Mouse (Mus musculus) lung, embryonic 14.5 days (tissue): ENCODE measurements around the gene Gpha2. TPM values are rescaled to one million over a fixed set of nuclear protein-coding genes. Genes with fewer than 3 reads are reported as not detected.

ENCODE experiments used
- ATAC-seq: fragments of 200-750 bp; cut with Nextera tagmentation; 2 replicates; pipeline ENCODE4 v1.8.0; 2017; ENCODE audit warnings: mild to moderate bottlenecking, moderate TSS enrichment, moderate library complexity; ENCODE audit not compliant: insufficient read depth
- DNase-seq: peaks from one replicate; pipeline ENCODE4 v3.0.0-alpha.2; 2015
- H3K27ac ChIP-seq: fragments of 300-500 bp; sonication (generic); 2 replicates; pipeline ENCODE4 v1.5.1; 2014; ENCODE audit warnings: low read depth, mild to moderate bottlenecking, moderate library complexity
- H3K27me3 ChIP-seq: fragments of 300-500 bp; sonication (generic); 2 replicates; pipeline ENCODE4 v1.6.1; 2014; ENCODE audit warnings: low read length, control low read depth; ENCODE audit not compliant: insufficient read depth
- H3K36me3 ChIP-seq: fragments of 300-500 bp; sonication (generic); 2 replicates; pipeline ENCODE4 v1.6.1; 2014; ENCODE audit warnings: control low read depth; ENCODE audit not compliant: insufficient read depth
- H3K4me1 ChIP-seq: fragments of 300-500 bp; sonication (generic); 2 replicates; pipeline ENCODE4 v1.6.1; 2014; ENCODE audit warnings: antibody characterized with exemption, control low read depth; ENCODE audit not compliant: insufficient read depth
- H3K4me2 ChIP-seq: fragments of 300-500 bp; sonication (generic); 2 replicates; pipeline ENCODE4 v1.6.1; 2014; ENCODE audit warnings: mild to moderate bottlenecking
- H3K4me3 ChIP-seq: fragments of 300-500 bp; sonication (generic); 2 replicates; pipeline ENCODE4 v1.5.1; 2014; ENCODE audit warnings: low read depth, low read length
- H3K9ac ChIP-seq: fragments of 300-500 bp; sonication (generic); 2 replicates; pipeline ENCODE4 v1.6.1; 2014
- H3K9me3 ChIP-seq: fragments of 300-500 bp; sonication (generic); 2 replicates; pipeline ENCODE4 v1.6.1; 2016; ENCODE audit warnings: low read depth, low read length, control low read depth
- CTCF ChIP-seq: IDR thresholded peaks from 2 replicates; pipeline ENCODE4 v1.5.1; 2016; ENCODE audit warnings: antibody characterized with exemption, low read depth
- WGBS: fragments of 180-500 bp; shearing (Covaris S2); extraction: QIAGEN DNeasy Blood & Tissue Kit; methylation state at CpG from one replicate; pipeline ENCODE4 v1.1.7; 2014; 5-methylcytosine and 5-hydroxymethylcytosine counted together
- polyA plus RNA-seq: library from polyadenylated mRNA; unstranded; fragments of >200 nt; fragmentation: Nextera tagmentation; extraction: Ambion mirVana; gene quantifications from 2 replicates; pipeline ENCODE4 v1.2.1, GENCODE M21; 2014

The Gpha2 gene
- polyA plus RNA-seq, 1 experiment from 2014 or later, result 0.54 TPM

- Histone ChIP-seq H3K4me3 (no peak overlapping the region), H3K4me2 (no peak overlapping the region), H3K4me1 (no peaks in the 10 kb centered on the region), H3K27ac (no peak overlapping the region), H3K36me3 (peaks cover 14% of the 10 kb centered on the region), H3K27me3 (no peaks in the 10 kb centered on the region), H3K9me3 (no peaks in the 10 kb centered on the region), H3K9ac (no peak overlapping the region)
- ATAC-seq (no peak), DNase-seq (no peak)
- TF ChIP-seq CTCF, result peak; percentile 34
- 57% methylated on average over 6 of the region's 6 CpGs for WGBS
Observed at GRCm38 (mm10) chr19:6265727-6266182, 39.6 kb downstream of the Gpha2 start.

GRCm38 (mm10) chr19:6267306-6268169 is 41.4 kb downstream of the Gpha2 start:
- WGBS, result 44% methylated on average over 11 of the region's 11 CpGs
- DNase-seq, result peak; percentile 22

GRCm38 (mm10) chr19:6268170-6268528 is 42.0 kb downstream of the Gpha2 start:
- Histone ChIP-seq H3K9me3 (no peaks in the 10 kb centered on the region), H3K9ac (no peak overlapping the region), H3K36me3 (no peaks in the 10 kb centered on the region), H3K4me1 (no peaks in the 10 kb centered on the region), H3K27me3 (no peaks in the 10 kb centered on the region), H3K4me2 (no peak overlapping the region), H3K4me3 (no peak overlapping the region), H3K27ac (no peak overlapping the region)
- peak; percentile 94 for DNase-seq
- peak; percentile 73; the same call in 1 of the 2 replicates for ATAC-seq
- TF ChIP-seq CTCF, result peak; percentile 94
- WGBS, result 15% methylated on average over 8 of the region's 8 CpGs

More at GRCm38 (mm10) chr19:6267306-6268169, 41.4 kb downstream of the Gpha2 start:
- H3K4me2 ChIP-seq, result no peak overlapping the region
- no peaks in the 10 kb centered on the region for H3K9me3 ChIP-seq
- no peak overlapping the region for H3K27ac ChIP-seq
- H3K4me1 ChIP-seq, result no peaks in the 10 kb centered on the region
- ATAC-seq, result no peak
- no peak overlapping the region for H3K9ac ChIP-seq
- TF ChIP-seq CTCF, result no peak
- no peaks in the 10 kb centered on the region for H3K27me3 ChIP-seq
- no peak overlapping the region for H3K4me3 ChIP-seq
- no peaks in the 10 kb centered on the region for H3K36me3 ChIP-seq

DNA sequence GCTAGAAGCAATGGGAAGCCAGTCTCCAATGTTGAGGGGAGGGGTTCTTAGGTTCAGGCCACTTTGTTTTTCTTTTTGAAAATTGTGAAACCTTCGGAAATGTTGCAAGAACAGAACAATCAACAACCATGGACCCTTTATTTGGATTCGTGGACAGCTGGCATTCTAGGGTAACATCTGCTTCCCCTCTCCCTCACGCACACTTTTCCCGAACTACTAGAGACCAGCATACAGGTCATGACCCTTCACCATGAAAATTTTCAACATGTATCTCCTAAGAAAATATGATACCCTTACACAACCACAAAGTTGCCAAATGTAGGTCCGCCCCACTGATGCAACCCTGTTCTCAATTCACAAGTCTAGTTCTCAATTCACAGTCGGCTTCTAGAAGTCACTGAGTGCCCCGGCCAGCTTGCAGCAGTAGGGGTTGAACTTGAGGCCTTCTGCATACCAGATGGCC is 42.5 kb downstream of the Gpha2 start:
- ATAC-seq, result no peak
- Histone ChIP-seq H3K27me3 (no peaks in the 10 kb centered on the region), H3K9me3 (no peaks in the 10 kb centered on the region), H3K27ac (no peak overlapping the region), H3K4me2 (no peak overlapping the region), H3K4me3 (no peak overlapping the region), H3K36me3 (no peaks in the 10 kb centered on the region), H3K4me1 (no peaks in the 10 kb centered on the region), H3K9ac (no peak overlapping the region)
- 74% methylated on average over 7 of the region's 7 CpGs for WGBS
- no peak for DNase-seq
- TF ChIP-seq CTCF, result no peak

GRCm38 (mm10) chr19:6269798-6270475 is 43.8 kb downstream of the Gpha2 start:
- 83% methylated on average over 8 of the region's 8 CpGs for WGBS
- ATAC-seq, result no peak
- no peaks in the 10 kb centered on the region for H3K4me1 ChIP-seq
- H3K4me3 ChIP-seq, result no peak overlapping the region
- no peak overlapping the region for H3K4me2 ChIP-seq
- no peak for DNase-seq
- H3K36me3 ChIP-seq, result no peaks in the 10 kb centered on the region
- no peaks in the 10 kb centered on the region for H3K27me3 ChIP-seq
- H3K9me3 ChIP-seq, result no peaks in the 10 kb centered on the region
- H3K9ac ChIP-seq, result no peak overlapping the region
- TF ChIP-seq CTCF, result no peak
- no peak overlapping the region for H3K27ac ChIP-seq

GRCm38 (mm10) chr19:6270661-6271060 is 44.5 kb downstream of the Gpha2 start:
- H3K9ac ChIP-seq, result no peak overlapping the region
- H3K9me3 ChIP-seq, result no peaks in the 10 kb centered on the region
- H3K4me3 ChIP-seq, result no peak overlapping the region
- H3K27me3 ChIP-seq, result no peaks in the 10 kb centered on the region
- DNase-seq, result no peak
- WGBS, result 47% methylated on average over 9 of the region's 9 CpGs
- H3K4me1 ChIP-seq, result no peaks in the 10 kb centered on the region
- no peaks in the 10 kb centered on the region for H3K36me3 ChIP-seq
- no peak overlapping the region for H3K4me2 ChIP-seq
- no peak for TF ChIP-seq CTCF
- ATAC-seq, result no peak
- no peak overlapping the region for H3K27ac ChIP-seq

- Histone ChIP-seq H3K27ac (no peak overlapping the region), H3K4me2 (no peak overlapping the region), H3K4me1 (0 out of 2 replicates have a peak, but pooled peaks cover 2% of the 10 kb centered on the region), H3K36me3 (no peaks in the 10 kb centered on the region), H3K9ac (no peak overlapping the region), H3K27me3 (no peaks in the 10 kb centered on the region), H3K9me3 (no peaks in the 10 kb centered on the region), H3K4me3 (no peak overlapping the region)
- ATAC-seq (no peak), DNase-seq (no peak)
- 23% methylated on average over 8 of the region's 8 CpGs for WGBS
- no peak for TF ChIP-seq CTCF
Observed at GRCm38 (mm10) chr19:6271206-6271605, 45.0 kb downstream of the Gpha2 start.
